Mouse (Mus musculus): ENCODE results near the gene Arl4d.

Arl4d gene

GRCm38 (mm10) chr11:101664825-101665635 lies at the start of gene Arl4d:
TSS of gene Arl4d (plus strand) at chr11:101665541.
- TF ChIP-seq GATA4 (IDR thresholded peaks at IDR 0.05; ENCODE audit: insufficient replicate concordance, low read length): peak; percentile 58; the same call in 1 of the 2 replicates

DNA sequence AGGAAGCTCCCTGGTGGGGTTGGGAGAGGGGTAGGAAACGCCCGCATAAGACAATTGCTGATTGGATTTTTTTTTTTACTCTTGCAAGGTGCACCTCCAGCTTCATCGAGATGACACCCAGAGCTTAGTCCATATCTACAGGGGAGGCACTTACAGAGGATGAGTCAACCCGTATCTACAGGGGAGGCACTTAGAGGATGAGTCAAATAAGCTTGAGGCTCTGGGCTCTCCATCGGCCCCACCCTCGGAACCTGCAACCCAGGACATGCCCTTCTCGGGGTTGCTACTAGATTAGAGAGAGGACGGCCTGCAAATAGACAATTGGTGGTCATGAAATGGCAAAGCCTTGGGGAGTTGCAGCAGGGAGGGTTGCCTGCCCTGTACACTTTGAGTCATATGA lies 49.2 kb upstream of the Arl4d start:
- no peak for TF ChIP-seq GATA4 (IDR thresholded peaks at IDR 0.05; ENCODE audit: insufficient replicate concordance, low read length)

- no peak for TF ChIP-seq GATA4 (IDR thresholded peaks at IDR 0.05; ENCODE audit: insufficient replicate concordance, low read length)
Observed at GRCm38 (mm10) chr11:101616948-101617767, 48.2 kb upstream of the Arl4d start.

- TF ChIP-seq GATA4 (IDR thresholded peaks at IDR 0.05; ENCODE audit: insufficient replicate concordance, low read length): no peak
Observed at GRCm38 (mm10) chr11:101617849-101618248, 47.5 kb upstream of the Arl4d start.

GRCm38 (mm10) chr11:101618596-101618995 lies 46.7 kb upstream of the Arl4d start:
- TF ChIP-seq GATA4 (IDR thresholded peaks at IDR 0.05; ENCODE audit: insufficient replicate concordance, low read length): no peak

GRCm38 (mm10) chr11:101626649-101626994 lies 38.7 kb upstream of the Arl4d start:
- TF ChIP-seq GATA4 (IDR thresholded peaks at IDR 0.05; ENCODE audit: insufficient replicate concordance, low read length): no peak

- no peak for TF ChIP-seq GATA4 (IDR thresholded peaks at IDR 0.05; ENCODE audit: insufficient replicate concordance, low read length)
Observed at GRCm38 (mm10) chr11:101626995-101627856, 38.1 kb upstream of the Arl4d start, which contains the start of gene Rdm1. TSS of gene Rdm1 (plus strand) at chr11:101627195.

DNA sequence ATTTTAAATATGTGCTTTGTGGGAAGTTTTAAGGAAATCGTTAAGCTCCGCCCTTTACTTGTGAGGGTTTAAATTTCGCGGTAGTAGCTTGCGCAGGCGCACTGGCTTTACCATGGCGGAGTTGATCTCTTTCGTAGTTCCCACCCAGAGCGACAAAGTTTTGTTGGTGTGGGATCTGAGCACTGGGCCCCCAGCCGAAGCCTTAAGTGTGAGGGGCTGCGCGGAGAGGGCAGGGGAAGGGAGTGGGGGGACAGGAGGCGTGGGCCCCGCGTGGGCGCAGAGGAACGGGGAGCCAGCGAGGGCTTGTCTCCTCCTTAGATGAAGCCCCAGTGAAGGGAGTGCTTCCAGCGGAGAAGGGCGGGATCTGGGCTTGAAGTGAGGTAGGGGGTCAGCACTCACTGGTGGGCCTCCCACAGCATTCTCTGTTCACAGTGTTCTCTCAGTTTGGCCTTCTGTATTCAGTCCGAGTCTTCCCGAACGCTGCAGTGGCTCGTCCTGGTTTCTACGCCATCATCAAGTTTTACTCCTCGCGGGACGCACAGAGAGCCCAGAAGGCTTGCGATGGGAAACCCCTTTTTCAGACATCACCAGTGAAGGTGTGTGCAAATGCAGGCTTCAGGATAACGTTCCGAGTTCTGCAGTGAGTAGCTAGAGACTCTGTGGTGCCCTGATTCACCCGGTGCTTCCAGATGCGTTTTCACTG lies 37.3 kb upstream of the Arl4d start:
- no peak for TF ChIP-seq GATA4 (IDR thresholded peaks at IDR 0.05; ENCODE audit: insufficient replicate concordance, low read length)

GRCm38 (mm10) chr11:101635660-101636059 lies 29.7 kb upstream of the Arl4d start:
- TF ChIP-seq GATA4 (IDR thresholded peaks at IDR 0.05; ENCODE audit: insufficient replicate concordance, low read length): no peak

DNA sequence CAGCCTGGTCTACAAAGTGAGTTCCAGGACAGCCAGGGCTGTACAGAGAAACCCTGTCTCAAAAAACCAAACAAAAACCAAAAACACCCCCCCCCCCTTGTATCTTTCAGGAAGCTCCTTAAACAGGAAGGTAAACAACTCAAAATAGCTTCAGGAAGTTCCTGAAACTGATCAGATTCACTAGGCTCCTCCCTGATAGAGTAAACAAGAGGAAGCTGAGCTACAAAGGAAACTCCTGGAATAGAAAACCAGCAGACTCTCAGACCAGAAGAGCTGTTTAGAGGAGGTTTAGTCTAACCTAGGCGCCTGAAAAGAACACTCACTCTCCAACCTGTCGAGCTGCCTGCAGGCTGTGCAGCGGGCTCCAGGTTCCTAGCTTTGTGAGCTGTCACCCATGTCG lies 25.6 kb upstream of the Arl4d start:
- TF ChIP-seq GATA4 (IDR thresholded peaks at IDR 0.05; ENCODE audit: insufficient replicate concordance, low read length): no peak

GRCm38 (mm10) chr11:101640857-101641709 lies 24.3 kb upstream of the Arl4d start:
- TF ChIP-seq GATA4 (IDR thresholded peaks at IDR 0.05; ENCODE audit: insufficient replicate concordance, low read length): peak; percentile 58; the same call in 1 of the 2 replicates

GRCm38 (mm10) chr11:101642931-101643330 lies 22.4 kb upstream of the Arl4d start:
- no peak for TF ChIP-seq GATA4 (IDR thresholded peaks at IDR 0.05; ENCODE audit: insufficient replicate concordance, low read length)

DNA sequence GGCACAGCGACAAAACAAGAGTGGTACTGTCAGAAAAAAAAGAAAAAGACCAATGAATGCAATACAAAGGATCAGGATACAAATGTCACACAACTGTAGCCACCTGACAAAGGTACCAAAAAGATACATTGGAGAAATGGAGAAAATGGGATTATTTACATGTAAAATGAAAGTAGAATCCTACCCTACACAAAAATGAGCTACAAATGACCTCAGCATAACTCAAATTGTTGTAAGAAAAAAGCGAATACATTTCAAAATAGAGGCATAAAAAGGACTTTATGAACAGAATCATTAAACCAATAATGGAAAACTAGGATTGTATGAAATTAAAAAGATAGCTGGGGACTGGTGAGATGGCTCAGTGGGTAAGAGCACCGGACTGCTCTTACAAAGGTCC lies 20.8 kb upstream of the Arl4d start:
- TF ChIP-seq GATA4 (IDR thresholded peaks at IDR 0.05; ENCODE audit: insufficient replicate concordance, low read length): no peak

DNA sequence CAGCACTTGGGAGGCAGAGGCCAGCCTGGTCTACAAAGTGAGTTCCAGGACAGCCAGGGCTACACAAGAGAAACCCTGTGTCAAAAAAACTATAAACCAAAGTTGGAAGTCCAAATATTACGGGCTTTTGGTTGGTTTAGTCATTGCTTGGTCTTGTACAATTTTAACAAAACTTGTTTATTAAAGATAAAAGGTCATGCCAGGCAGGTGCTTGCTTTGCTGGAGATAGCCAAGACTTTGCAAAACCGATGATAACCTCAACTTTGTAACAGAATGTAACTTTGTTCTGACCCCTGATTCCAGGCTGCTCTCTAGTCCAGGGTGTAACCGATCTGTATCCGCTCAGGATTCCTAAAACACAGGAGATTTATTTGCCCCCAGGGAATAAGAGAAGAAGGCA lies 9.0 kb upstream of the Arl4d start:
- no peak for TF ChIP-seq GATA4 (IDR thresholded peaks at IDR 0.05; ENCODE audit: insufficient replicate concordance, low read length)
